Mouse (Mus musculus) heart, adult 2 months (tissue): Measurements from ENCODE around the gene Olfr342. TPM values are rescaled to one million over a fixed set of nuclear protein-coding genes. Genes with fewer than 3 reads are reported as not detected.

Source experiments
- DNase-seq, 2 experiments: peaks; one replicate each; pipeline ENCODE4 v3.0.0; 2021
- H3K27ac ChIP-seq: fragments of 200-600 bp; 2 replicates; pipeline ENCODE4 v1.8.1; 2022
- H3K27me3 ChIP-seq: fragments of 200-500 bp; 2 replicates; pipeline ENCODE4 v1.6.1; 2012; ENCODE audit warnings: mild to moderate bottlenecking, low read length, inconsistent platforms, mixed read lengths; ENCODE audit not compliant: control insufficient read depth, insufficient read depth
- H3K36me3 ChIP-seq: fragments of 200-500 bp; 2 replicates; pipeline ENCODE4 v1.6.1; 2012; ENCODE audit warnings: low read length, inconsistent platforms; ENCODE audit not compliant: control insufficient read depth, insufficient read depth
- H3K4me1 ChIP-seq: fragments of 200-500 bp; 2 replicates; pipeline ENCODE4 v1.6.1; 2011; ENCODE audit warnings: low read length; ENCODE audit not compliant: control insufficient read depth, insufficient read depth
- H3K4me3 ChIP-seq: fragments of 200-600 bp; 2 replicates; pipeline ENCODE4 v1.8.1; 2022
- H3K79me2 ChIP-seq: fragments of 200-500 bp; replicated peaks from 2 replicates; pipeline ENCODE4 v1.6.1; 2012; ENCODE audit warnings: mild to moderate bottlenecking, inconsistent platforms, low read length, moderate library complexity, mixed read lengths; ENCODE audit not compliant: control insufficient read depth, insufficient read depth
- H3K9ac ChIP-seq: fragments of 200-500 bp; 2 replicates; pipeline ENCODE4 v1.6.1; 2012; ENCODE audit warnings: low read depth, mild to moderate bottlenecking, control low read depth, inconsistent platforms, low read length, mixed read lengths
- CTCF ChIP-seq: fragments of 200-600 bp; IDR thresholded peaks from 2 replicates; pipeline ENCODE4 v1.8.1; 2022; ENCODE audit warnings: antibody characterized with exemption, mild to moderate bottlenecking, moderate library complexity
- EP300 ChIP-seq: fragments of 200-500 bp; IDR thresholded peaks from 2 replicates; pipeline ENCODE4 v1.6.1; 2011; ENCODE audit warnings: low read depth, low read length, control low read depth; ENCODE audit not compliant: insufficient read depth
- POLR2A ChIP-seq: fragments of 200-500 bp; IDR thresholded peaks from 2 replicates; pipeline ENCODE4 v1.6.1; 2011; ENCODE audit warnings: mild to moderate bottlenecking, low read depth, low read length, control low read depth; ENCODE audit not compliant: insufficient read depth
- WGBS: fragments of 180-500 bp; shearing (Covaris S2); methylation state at CpG from one replicate; pipeline ENCODE4 v1.1.7; 2018; 5-methylcytosine and 5-hydroxymethylcytosine counted together
- intact Hi-C: fragments of 180-260 bp; cut with DNase I; formaldehyde crosslinking; loops from one replicate; pipeline ENCODE4 v1.15.1; 2025
- long read RNA-seq: library from polyadenylated mRNA; stranded (forward); transcript quantifications from one replicate; pipeline ENCODE4 v2.0.0, GENCODE M21; 2021
- polyA plus RNA-seq: library from polyadenylated mRNA; depleted of rRNA; stranded (reverse); fragments of >200 nt; gene quantifications from 2 replicates; pipeline ENCODE4 v1.2.3, GENCODE M21; 2012; rRNA removed
- total RNA-seq, 2 experiments: library from RNA; stranded (reverse); gene quantifications; 2 replicates each; pipeline ENCODE4 v1.2.3; 2021

The Olfr342 gene
- total RNA-seq (not detected), polyA plus RNA-seq (not detected in 2 replicates)
- long read RNA-seq, result 0 reads

GRCm38 (mm10) chr2:36524698-36525097 lies at the start of gene Olfr342:
Olfr342 (plus strand) TSS chr2:36524998.
- DNase-seq, result no peak
- Histone ChIP-seq H3K79me2 (no peaks in the 10 kb centered on the region), H3K9ac (no peak within 1 kb of the TSS), H3K27me3 (no peaks in the 10 kb centered on the region), H3K36me3 (no peaks in the 10 kb centered on the region), H3K27ac (no peak within 1 kb of the TSS), H3K4me1 (no peaks in the 10 kb centered on the region), H3K4me3 (no peak within 1 kb of the TSS)
- TF ChIP-seq CTCF, result no peak
- no peak for TF ChIP-seq EP300
- TF ChIP-seq POLR2A, result no peak
- WGBS, result 59% methylated on average over 3 of the region's 3 CpGs
- intact Hi-C loops, result no loop called here

- no peak for DNase-seq
- H3K9ac ChIP-seq, result no peak within 1 kb of the TSS
- H3K79me2 ChIP-seq, result no peaks in the 10 kb centered on the region
- H3K4me3 ChIP-seq, result no peak within 1 kb of the TSS
- no peaks in the 10 kb centered on the region for H3K4me1 ChIP-seq
- intact Hi-C loops, result no loop called here
- no peaks in the 10 kb centered on the region for H3K27me3 ChIP-seq
- H3K27ac ChIP-seq, result no peak within 1 kb of the TSS
- no peaks in the 10 kb centered on the region for H3K36me3 ChIP-seq
- TF ChIP-seq POLR2A, result no peak
- no peak for TF ChIP-seq CTCF
- TF ChIP-seq EP300, result no peak
Measured at GRCm38 (mm10) chr2:36482368-36482767, 42.4 kb upstream of the Olfr342 start, which contains the start of gene Olfr341. Olfr341 (minus strand) TSS chr2:36482468.

- no peaks in the 10 kb centered on the region for H3K4me1 ChIP-seq
- H3K9ac ChIP-seq, result no peak overlapping the region
- H3K36me3 ChIP-seq, result no peaks in the 10 kb centered on the region
- TF ChIP-seq EP300 (no peak), POLR2A (no peak), CTCF (no peak)
- intact Hi-C loops, result no loop called here
- H3K79me2 ChIP-seq, result no peaks in the 10 kb centered on the region
- H3K4me3 ChIP-seq, result no peak overlapping the region
- H3K27ac ChIP-seq, result no peak overlapping the region
- DNase-seq, result no peak
- H3K27me3 ChIP-seq, result no peaks in the 10 kb centered on the region
Measured at GRCm38 (mm10) chr2:36565156-36565555, 40.4 kb downstream of the Olfr342 start.

- intact Hi-C loops, result no loop called here
- Histone ChIP-seq H3K27ac (no peak within 1 kb of the TSS), H3K9ac (no peak within 1 kb of the TSS), H3K36me3 (no peaks in the 10 kb centered on the region), H3K4me1 (no peaks in the 10 kb centered on the region), H3K79me2 (no peaks in the 10 kb centered on the region), H3K27me3 (no peaks in the 10 kb centered on the region), H3K4me3 (no peak within 1 kb of the TSS)
- DNase-seq, result no peak
- 63% methylated on average over 1 of the region's 1 CpGs for WGBS
- TF ChIP-seq CTCF, result no peak
Measured at GRCm38 (mm10) chr2:36566362-36566761, 41.6 kb downstream of the Olfr342 start, which contains the start of gene Olfr344. Olfr344 (plus strand) TSS chr2:36566662.

GRCm38 (mm10) chr2:36567022-36567421 lies 42.2 kb downstream of the Olfr342 start:
- Histone ChIP-seq H3K27ac (no peak overlapping the region), H3K79me2 (no peaks in the 10 kb centered on the region), H3K4me1 (no peaks in the 10 kb centered on the region), H3K27me3 (no peaks in the 10 kb centered on the region), H3K36me3 (no peaks in the 10 kb centered on the region), H3K4me3 (no peak overlapping the region), H3K9ac (no peak overlapping the region)
- DNase-seq, result no peak
- intact Hi-C loops, result no loop called here
- no peak for TF ChIP-seq EP300
- TF ChIP-seq POLR2A, result no peak
- TF ChIP-seq CTCF, result no peak

- Histone ChIP-seq H3K27me3 (no peaks in the 10 kb centered on the region), H3K4me1 (no peaks in the 10 kb centered on the region), H3K9ac (no peak overlapping the region), H3K36me3 (no peaks in the 10 kb centered on the region), H3K4me3 (no peak overlapping the region), H3K27ac (no peak overlapping the region), H3K79me2 (no peaks in the 10 kb centered on the region)
- 89% methylated on average over 3 of the region's 3 CpGs for WGBS
- DNase-seq, result no peak
- no peak for TF ChIP-seq POLR2A
- TF ChIP-seq CTCF, result no peak
- no peak for TF ChIP-seq EP300
- intact Hi-C loops, result no loop called here
Measured at GRCm38 (mm10) chr2:36567845-36568244, 43.0 kb downstream of the Olfr342 start.

Other genes starting within 250 kb of the Olfr342 start
- not detected for gene Olfr338, start 151.5 kb upstream of the Olfr342 start, total RNA-seq
- gene Olfr338, start 151.5 kb upstream of the Olfr342 start, polyA plus RNA-seq, result not detected in 2 replicates
- not detected for gene Olfr339, start 106.1 kb upstream of the Olfr342 start, total RNA-seq
- gene Olfr339, start 106.1 kb upstream of the Olfr342 start, polyA plus RNA-seq, result not detected in 2 replicates
- gene Olfr340, start 72.4 kb upstream of the Olfr342 start, total RNA-seq, result not detected
- not detected in 2 replicates for gene Olfr340, start 72.4 kb upstream of the Olfr342 start, polyA plus RNA-seq
- not detected for gene Olfr341, start 42.5 kb upstream of the Olfr342 start, total RNA-seq
- gene Olfr341, start 42.5 kb upstream of the Olfr342 start, polyA plus RNA-seq, result not detected in 2 replicates
- gene Olfr344, start 41.7 kb downstream of the Olfr342 start, total RNA-seq, result not detected
- not detected in 2 replicates for gene Olfr344, start 41.7 kb downstream of the Olfr342 start, polyA plus RNA-seq
- not detected for gene Olfr345, start 115.0 kb downstream of the Olfr342 start, total RNA-seq
- not detected in 2 replicates for gene Olfr345, start 115.0 kb downstream of the Olfr342 start, polyA plus RNA-seq
- gene Olfr346, start 160.8 kb downstream of the Olfr342 start, total RNA-seq, result not detected
- gene Olfr346, start 160.8 kb downstream of the Olfr342 start, polyA plus RNA-seq, result not detected in 2 replicates
- gene Olfr347, start 206.9 kb downstream of the Olfr342 start, total RNA-seq, result not detected
- not detected in 2 replicates for gene Olfr347, start 206.9 kb downstream of the Olfr342 start, polyA plus RNA-seq